Mouse (Mus musculus): ENCODE data around the gene Irf4. TPM values are rescaled to one million over a fixed set of nuclear protein-coding genes. Genes with fewer than 3 reads are reported as not detected.

Gene Irf4
- polyA plus RNA-seq, 1 experiment from 2014 or later, result not detected

GRCm38 (mm10) chr13:30785423-30786040, 36.5 kb downstream of the Irf4 start:
- Histone ChIP-seq H3K9ac (replicated peaks; ENCODE audit: low read depth, low read length) (no peak overlapping the region), H3K4me2 (ENCODE audit: low read depth, low read length) (no peak overlapping the region), H3K4me1 (ENCODE audit: control insufficient read depth, insufficient read depth, low read length) (no peaks in the 10 kb centered on the region), H3K36me3 (ENCODE audit: control insufficient read depth, insufficient read depth, low read length) (no peaks in the 10 kb centered on the region), H3K9me3 (ENCODE audit: control insufficient read depth, low read length) (no peaks in the 10 kb centered on the region), H3K27me3 (ENCODE audit: control insufficient read depth, insufficient read depth, low read length) (no peaks in the 10 kb centered on the region), H3K27ac (ENCODE audit: low read depth, low read length) (no peak overlapping the region), H3K4me3 (ENCODE audit: low read depth, low read length) (no peak overlapping the region)
- ATAC-seq (ENCODE audit: low read depth), result no peak
- 90% methylated on average over 4 of the region's 4 CpGs for WGBS

GRCm38 (mm10) chr13:30786235-30787035, 37.4 kb downstream of the Irf4 start:
- H3K9ac ChIP-seq (replicated peaks; ENCODE audit: low read depth, low read length), result no peak overlapping the region
- H3K27ac ChIP-seq (ENCODE audit: low read depth, low read length), result no peak overlapping the region
- 82% methylated on average over 5 of the region's 5 CpGs for WGBS
- no peaks in the 10 kb centered on the region for H3K36me3 ChIP-seq (ENCODE audit: control insufficient read depth, insufficient read depth, low read length)
- H3K4me2 ChIP-seq (ENCODE audit: low read depth, low read length), result no peak overlapping the region
- H3K4me3 ChIP-seq (ENCODE audit: low read depth, low read length), result no peak overlapping the region
- no peaks in the 10 kb centered on the region for H3K4me1 ChIP-seq (ENCODE audit: control insufficient read depth, insufficient read depth, low read length)
- no peak for ATAC-seq (ENCODE audit: low read depth)
- H3K27me3 ChIP-seq (ENCODE audit: control insufficient read depth, insufficient read depth, low read length), result no peaks in the 10 kb centered on the region
- no peaks in the 10 kb centered on the region for H3K9me3 ChIP-seq (ENCODE audit: control insufficient read depth, low read length)

GRCm38 (mm10) chr13:30787036-30787320, 38.0 kb downstream of the Irf4 start:
- H3K4me3 ChIP-seq (ENCODE audit: low read depth, low read length), result no peak overlapping the region
- no peak overlapping the region for H3K4me2 ChIP-seq (ENCODE audit: low read depth, low read length)
- ATAC-seq (ENCODE audit: low read depth), result no peak
- H3K27me3 ChIP-seq (ENCODE audit: control insufficient read depth, insufficient read depth, low read length), result no peaks in the 10 kb centered on the region
- H3K9ac ChIP-seq (replicated peaks; ENCODE audit: low read depth, low read length), result no peak overlapping the region
- no peaks in the 10 kb centered on the region for H3K4me1 ChIP-seq (ENCODE audit: control insufficient read depth, insufficient read depth, low read length)
- no peaks in the 10 kb centered on the region for H3K36me3 ChIP-seq (ENCODE audit: control insufficient read depth, insufficient read depth, low read length)
- H3K27ac ChIP-seq (ENCODE audit: low read depth, low read length), result no peak overlapping the region
- 44% methylated on average over 2 of the region's 2 CpGs for WGBS
- H3K9me3 ChIP-seq (ENCODE audit: control insufficient read depth, low read length), result no peaks in the 10 kb centered on the region

- H3K4me2 ChIP-seq (ENCODE audit: low read depth, low read length), result no peak overlapping the region
- no peaks in the 10 kb centered on the region for H3K4me1 ChIP-seq (ENCODE audit: control insufficient read depth, insufficient read depth, low read length)
- no peaks in the 10 kb centered on the region for H3K9me3 ChIP-seq (ENCODE audit: control insufficient read depth, low read length)
- no peak overlapping the region for H3K27ac ChIP-seq (ENCODE audit: low read depth, low read length)
- 81% methylated on average over 2 of the region's 2 CpGs for WGBS
- no peak overlapping the region for H3K9ac ChIP-seq (replicated peaks; ENCODE audit: low read depth, low read length)
- no peak overlapping the region for H3K4me3 ChIP-seq (ENCODE audit: low read depth, low read length)
- no peaks in the 10 kb centered on the region for H3K36me3 ChIP-seq (ENCODE audit: control insufficient read depth, insufficient read depth, low read length)
- no peak for ATAC-seq (ENCODE audit: low read depth)
- no peaks in the 10 kb centered on the region for H3K27me3 ChIP-seq (ENCODE audit: control insufficient read depth, insufficient read depth, low read length)
Observed at GRCm38 (mm10) chr13:30787556-30787955, 38.5 kb downstream of the Irf4 start.

GRCm38 (mm10) chr13:30787960-30788359, 38.9 kb downstream of the Irf4 start:
- no peak overlapping the region for H3K4me2 ChIP-seq (ENCODE audit: low read depth, low read length)
- H3K27me3 ChIP-seq (ENCODE audit: control insufficient read depth, insufficient read depth, low read length), result no peaks in the 10 kb centered on the region
- no peaks in the 10 kb centered on the region for H3K36me3 ChIP-seq (ENCODE audit: control insufficient read depth, insufficient read depth, low read length)
- H3K4me3 ChIP-seq (ENCODE audit: low read depth, low read length), result no peak overlapping the region
- H3K4me1 ChIP-seq (ENCODE audit: control insufficient read depth, insufficient read depth, low read length), result no peaks in the 10 kb centered on the region
- no peak overlapping the region for H3K27ac ChIP-seq (ENCODE audit: low read depth, low read length)
- H3K9me3 ChIP-seq (ENCODE audit: control insufficient read depth, low read length), result no peaks in the 10 kb centered on the region
- no peak overlapping the region for H3K9ac ChIP-seq (replicated peaks; ENCODE audit: low read depth, low read length)
- 83% methylated on average over 4 of the region's 4 CpGs for WGBS
- ATAC-seq (ENCODE audit: low read depth), result no peak

- no peak overlapping the region for H3K9ac ChIP-seq (replicated peaks; ENCODE audit: low read depth, low read length)
- no peak for ATAC-seq (ENCODE audit: low read depth)
- H3K9me3 ChIP-seq (ENCODE audit: control insufficient read depth, low read length), result no peaks in the 10 kb centered on the region
- H3K4me3 ChIP-seq (ENCODE audit: low read depth, low read length), result no peak overlapping the region
- no peak overlapping the region for H3K4me2 ChIP-seq (ENCODE audit: low read depth, low read length)
- H3K36me3 ChIP-seq (ENCODE audit: control insufficient read depth, insufficient read depth, low read length), result no peaks in the 10 kb centered on the region
- no peak overlapping the region for H3K27ac ChIP-seq (ENCODE audit: low read depth, low read length)
- no peaks in the 10 kb centered on the region for H3K4me1 ChIP-seq (ENCODE audit: control insufficient read depth, insufficient read depth, low read length)
- no peaks in the 10 kb centered on the region for H3K27me3 ChIP-seq (ENCODE audit: control insufficient read depth, insufficient read depth, low read length)
- WGBS, result 86% methylated on average over 3 of the region's 3 CpGs
Observed at GRCm38 (mm10) chr13:30788421-30788820, 39.4 kb downstream of the Irf4 start.

- H3K36me3 ChIP-seq (ENCODE audit: control insufficient read depth, insufficient read depth, low read length), result no peaks in the 10 kb centered on the region
- H3K27me3 ChIP-seq (ENCODE audit: control insufficient read depth, insufficient read depth, low read length), result no peaks in the 10 kb centered on the region
- no peaks in the 10 kb centered on the region for H3K9me3 ChIP-seq (ENCODE audit: control insufficient read depth, low read length)
- no peak overlapping the region for H3K27ac ChIP-seq (ENCODE audit: low read depth, low read length)
- no peaks in the 10 kb centered on the region for H3K4me1 ChIP-seq (ENCODE audit: control insufficient read depth, insufficient read depth, low read length)
- no peak overlapping the region for H3K9ac ChIP-seq (replicated peaks; ENCODE audit: low read depth, low read length)
- WGBS, result 77% methylated on average over 5 of the region's 5 CpGs
- H3K4me3 ChIP-seq (ENCODE audit: low read depth, low read length), result no peak overlapping the region
- no peak overlapping the region for H3K4me2 ChIP-seq (ENCODE audit: low read depth, low read length)
- ATAC-seq (ENCODE audit: low read depth), result no peak
Observed at GRCm38 (mm10) chr13:30790016-30790415, 41.0 kb downstream of the Irf4 start.

GRCm38 (mm10) chr13:30792308-30792707, 43.3 kb downstream of the Irf4 start:
- ATAC-seq (ENCODE audit: low read depth), result no peak
- no peaks in the 10 kb centered on the region for H3K4me1 ChIP-seq (ENCODE audit: control insufficient read depth, insufficient read depth, low read length)
- H3K27me3 ChIP-seq (ENCODE audit: control insufficient read depth, insufficient read depth, low read length), result no peaks in the 10 kb centered on the region
- WGBS, result 93% methylated on average over 9 of the region's 9 CpGs
- no peak overlapping the region for H3K9ac ChIP-seq (replicated peaks; ENCODE audit: low read depth, low read length)
- H3K4me3 ChIP-seq (ENCODE audit: low read depth, low read length), result no peak overlapping the region
- H3K36me3 ChIP-seq (ENCODE audit: control insufficient read depth, insufficient read depth, low read length), result no peaks in the 10 kb centered on the region
- H3K4me2 ChIP-seq (ENCODE audit: low read depth, low read length), result no peak overlapping the region
- H3K9me3 ChIP-seq (ENCODE audit: control insufficient read depth, low read length), result no peaks in the 10 kb centered on the region
- H3K27ac ChIP-seq (ENCODE audit: low read depth, low read length), result no peak overlapping the region

- Histone ChIP-seq H3K9ac (replicated peaks; ENCODE audit: low read depth, low read length) (no peak overlapping the region), H3K27ac (ENCODE audit: low read depth, low read length) (no peak overlapping the region), H3K4me1 (ENCODE audit: control insufficient read depth, insufficient read depth, low read length) (no peaks in the 10 kb centered on the region), H3K4me3 (ENCODE audit: low read depth, low read length) (no peak overlapping the region), H3K36me3 (ENCODE audit: control insufficient read depth, insufficient read depth, low read length) (no peaks in the 10 kb centered on the region), H3K9me3 (ENCODE audit: control insufficient read depth, low read length) (no peaks in the 10 kb centered on the region), H3K4me2 (ENCODE audit: low read depth, low read length) (no peak overlapping the region), H3K27me3 (ENCODE audit: control insufficient read depth, insufficient read depth, low read length) (no peaks in the 10 kb centered on the region)
- 89% methylated on average over 3 of the region's 3 CpGs for WGBS
- no peak for ATAC-seq (ENCODE audit: low read depth)
Observed at GRCm38 (mm10) chr13:30792741-30793140, 43.7 kb downstream of the Irf4 start.
